Mouse (Mus musculus) forebrain, postnatal 0 days (tissue): ENCODE measurements around the gene Alk. TPM values are rescaled to one million over a fixed set of nuclear protein-coding genes. Genes with fewer than 3 reads are reported as not detected.

Experiments
- ATAC-seq: fragments of 200-750 bp; cut with Nextera tagmentation; 2 replicates; pipeline ENCODE4 v1.8.0; 2017; ENCODE audit warnings: mild to moderate bottlenecking, moderate library complexity
- DNase-seq: peaks from one replicate; pipeline ENCODE4 v3.0.0-alpha.2; 2015
- H3K27ac ChIP-seq: fragments of 300-500 bp; sonication (generic); 2 replicates; pipeline ENCODE4 v1.5.1; 2014; ENCODE audit warnings: low read depth, mild to moderate bottlenecking, antibody characterized with exemption, low read length, moderate library complexity, mixed read lengths
- H3K27me3 ChIP-seq: fragments of 300-500 bp; sonication (generic); 2 replicates; pipeline ENCODE4 v1.6.1; 2014; ENCODE audit warnings: mild to moderate bottlenecking, low read length, mixed read lengths; ENCODE audit not compliant: insufficient read depth
- H3K36me3 ChIP-seq: fragments of 300-500 bp; sonication (generic); 2 replicates; pipeline ENCODE4 v1.6.1; 2014; ENCODE audit warnings: mild to moderate bottlenecking, moderate library complexity; ENCODE audit not compliant: insufficient read depth
- H3K4me1 ChIP-seq: fragments of 300-500 bp; sonication (generic); 2 replicates; pipeline ENCODE4 v1.6.1; 2014; ENCODE audit warnings: antibody characterized with exemption; ENCODE audit not compliant: insufficient read depth
- H3K4me2 ChIP-seq: fragments of 300-500 bp; sonication (generic); 2 replicates; pipeline ENCODE4 v1.6.1; 2014; ENCODE audit warnings: low read depth, mild to moderate bottlenecking, moderate library complexity
- H3K4me3 ChIP-seq: fragments of 300-500 bp; sonication (generic); 2 replicates; pipeline ENCODE4 v1.5.1; 2014; ENCODE audit warnings: low read depth, low read length, mixed read lengths
- H3K9ac ChIP-seq: fragments of 300-500 bp; sonication (generic); 2 replicates; pipeline ENCODE4 v1.6.1; 2014; ENCODE audit warnings: mild to moderate bottlenecking
- H3K9me3 ChIP-seq: fragments of 300-500 bp; sonication (generic); 2 replicates; pipeline ENCODE4 v1.6.1; 2016; ENCODE audit warnings: low read length
- CTCF ChIP-seq: sonication (generic); IDR thresholded peaks from 2 replicates; pipeline ENCODE4 v1.5.1; 2016; ENCODE audit warnings: antibody characterized with exemption, control low read depth, low read depth
- WGBS: fragments of 180-500 bp; shearing (Covaris S2); extraction: QIAGEN DNeasy Blood & Tissue Kit; methylation state at CpG from one replicate; pipeline ENCODE4 v1.1.7; 2014; 5-methylcytosine and 5-hydroxymethylcytosine counted together
- polyA plus RNA-seq: library from polyadenylated mRNA; unstranded; fragments of >200 nt; fragmentation: Nextera tagmentation; extraction: Ambion mirVana; gene quantifications from 2 replicates; pipeline ENCODE4 v1.2.1, GENCODE M21; 2015
- total RNA-seq: library from RNA; depleted of rRNA; stranded (reverse); fragments of >200 nt; gene quantifications from 2 replicates; pipeline ENCODE4 v1.2.3, GENCODE M21; 2014

Gene Alk
- total and polyA plus RNA-seq, 2 experiments from 2014 or later = 1.6 to 8.8 TPM

- H3K4me3 ChIP-seq = no peak overlapping the region
- H3K36me3 ChIP-seq = no peaks in the 10 kb centered on the region
- no peak overlapping the region for H3K9ac ChIP-seq
- DNase-seq (no peak), ATAC-seq (no peak)
- no peak overlapping the region for H3K27ac ChIP-seq
- WGBS = 83% methylated on average over 5 of the region's 5 CpGs
- TF ChIP-seq CTCF = no peak
- H3K4me1 ChIP-seq = no peaks in the 10 kb centered on the region
- H3K4me2 ChIP-seq = no peak overlapping the region
- H3K9me3 ChIP-seq = no peaks in the 10 kb centered on the region
- H3K27me3 ChIP-seq = no peaks in the 10 kb centered on the region
Measured at GRCm38 (mm10) chr17:72274205-72274604, 330.2 kb downstream of the Alk start.

- DNase-seq (no peak), ATAC-seq (no peak)
- Histone ChIP-seq H3K27ac (no peak overlapping the region), H3K9me3 (no peaks in the 10 kb centered on the region), H3K4me1 (no peaks in the 10 kb centered on the region), H3K4me2 (no peak overlapping the region), H3K27me3 (no peaks in the 10 kb centered on the region), H3K9ac (no peak overlapping the region), H3K36me3 (no peaks in the 10 kb centered on the region), H3K4me3 (no peak overlapping the region)
- WGBS = 69% methylated on average over 1 of the region's 1 CpGs
- TF ChIP-seq CTCF = no peak
Measured at GRCm38 (mm10) chr17:72271640-72272039, 332.8 kb downstream of the Alk start.

GRCm38 (mm10) chr17:72268529-72268928 lies 335.9 kb downstream of the Alk start:
- Histone ChIP-seq H3K27ac (no peak overlapping the region), H3K4me3 (no peak overlapping the region), H3K4me2 (no peak overlapping the region), H3K27me3 (no peaks in the 10 kb centered on the region), H3K4me1 (peaks cover 8% of the 10 kb centered on the region; the same call in 1 of the 2 replicates), H3K36me3 (no peaks in the 10 kb centered on the region), H3K9me3 (no peaks in the 10 kb centered on the region), H3K9ac (no peak overlapping the region)
- 88% methylated on average over 5 of the region's 5 CpGs for WGBS
- no peak for TF ChIP-seq CTCF
- no peak for ATAC-seq
- DNase-seq = no peak

- Histone ChIP-seq H3K9ac (no peak overlapping the region), H3K36me3 (no peaks in the 10 kb centered on the region), H3K27me3 (no peaks in the 10 kb centered on the region), H3K9me3 (no peaks in the 10 kb centered on the region), H3K27ac (0 out of 2 replicates have a peak overlapping the region, but pooled peaks have one; percentile 29), H3K4me1 (peaks cover 8% of the 10 kb centered on the region; the same call in 1 of the 2 replicates), H3K4me2 (no peak overlapping the region), H3K4me3 (no peak overlapping the region)
- TF ChIP-seq CTCF = no peak
- ATAC-seq (no peak), DNase-seq (peak; percentile 70)
- 67% methylated on average over 9 of the region's 9 CpGs for WGBS
Measured at GRCm38 (mm10) chr17:72265171-72266022, 339.0 kb downstream of the Alk start.

GRCm38 (mm10) chr17:72253411-72253810 lies 351.0 kb downstream of the Alk start:
- H3K27me3 ChIP-seq = no peaks in the 10 kb centered on the region
- no peak overlapping the region for H3K27ac ChIP-seq
- H3K9me3 ChIP-seq = no peaks in the 10 kb centered on the region
- no peak overlapping the region for H3K4me3 ChIP-seq
- no peak for ATAC-seq
- H3K36me3 ChIP-seq = no peaks in the 10 kb centered on the region
- no peak for TF ChIP-seq CTCF
- WGBS = 60% methylated on average over 5 of the region's 5 CpGs
- DNase-seq = no peak
- H3K4me1 ChIP-seq = no peaks in the 10 kb centered on the region
- no peak overlapping the region for H3K9ac ChIP-seq
- no peak overlapping the region; the same call in 1 of the 2 replicates for H3K4me2 ChIP-seq

GRCm38 (mm10) chr17:72251554-72251953 lies 352.9 kb downstream of the Alk start:
- whole genome bisulfite sequencing = 92% methylated on average over 4 of the region's 4 CpGs
- TF ChIP-seq CTCF = no peak
- no peak overlapping the region for H3K27ac ChIP-seq
- no peaks in the 10 kb centered on the region for H3K9me3 ChIP-seq
- no peak overlapping the region for H3K4me3 ChIP-seq
- no peak for DNase-seq
- H3K4me1 ChIP-seq = no peaks in the 10 kb centered on the region
- no peak for ATAC-seq
- no peak overlapping the region for H3K9ac ChIP-seq
- H3K4me2 ChIP-seq = no peak overlapping the region
- H3K36me3 ChIP-seq = no peaks in the 10 kb centered on the region
- H3K27me3 ChIP-seq = no peaks in the 10 kb centered on the region
